Mouse (Mus musculus): ENCODE measurements around the gene Sorbs1. TPM values are rescaled to one million over a fixed set of nuclear protein-coding genes. Genes with fewer than 3 reads are reported as not detected.

Gene Sorbs1
- polyA plus RNA-seq, 1 experiment from 2014 or later, result 68.9 TPM

DNA sequence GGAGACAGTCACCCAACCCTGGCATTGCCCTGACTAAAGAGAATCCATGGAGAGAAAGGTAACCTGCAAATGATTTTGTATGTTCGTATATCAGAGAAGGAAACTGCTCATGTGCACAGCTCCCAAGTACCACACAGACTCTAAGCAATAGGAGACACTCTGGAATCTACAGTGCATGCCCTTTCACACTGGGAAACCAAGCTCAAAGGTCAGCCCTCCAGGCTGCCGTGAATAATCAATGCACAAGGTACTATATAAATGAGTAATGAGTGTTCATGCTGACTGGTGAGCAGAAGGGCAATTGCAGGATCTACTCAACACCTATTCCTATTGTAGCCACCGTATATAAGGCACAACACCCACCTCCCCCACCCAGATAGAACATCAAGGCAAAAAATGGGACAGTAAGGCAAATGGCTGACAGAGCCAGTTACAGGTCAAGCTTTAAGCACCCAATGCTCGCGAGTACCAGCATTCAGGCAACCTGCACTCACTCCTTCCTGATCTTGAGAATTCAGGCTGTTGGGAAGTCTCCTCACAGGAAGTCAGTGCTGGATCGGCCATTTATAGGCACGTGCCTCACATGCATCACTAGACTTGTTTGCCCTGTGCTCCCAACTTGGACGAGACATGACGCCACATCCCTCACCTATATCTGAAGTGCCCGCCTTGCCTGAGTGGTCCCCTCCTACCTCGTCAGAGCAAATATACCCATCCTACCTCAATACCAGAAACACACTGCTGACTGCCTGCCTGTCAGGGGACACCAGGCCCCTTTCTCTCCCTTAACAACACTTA is 13.4 kb downstream of the Sorbs1 start:
- DNase-seq (ENCODE audit: low read depth, low spot score), result no peak
- no peak for ATAC-seq
- in situ Hi-C loops (cut with MboI; ENCODE audit: low pct_unique_long_range_greater_than_20kb), result no loop called here
- H3K27me3 ChIP-seq, result no peaks in the 10 kb centered on the region
- ChIA-PET POLR2A (no interaction called here), CTCF (no interaction called here)
- TF ChIP-seq CTCF (IDR thresholded peaks at IDR 0.05), result no peak

DNA sequence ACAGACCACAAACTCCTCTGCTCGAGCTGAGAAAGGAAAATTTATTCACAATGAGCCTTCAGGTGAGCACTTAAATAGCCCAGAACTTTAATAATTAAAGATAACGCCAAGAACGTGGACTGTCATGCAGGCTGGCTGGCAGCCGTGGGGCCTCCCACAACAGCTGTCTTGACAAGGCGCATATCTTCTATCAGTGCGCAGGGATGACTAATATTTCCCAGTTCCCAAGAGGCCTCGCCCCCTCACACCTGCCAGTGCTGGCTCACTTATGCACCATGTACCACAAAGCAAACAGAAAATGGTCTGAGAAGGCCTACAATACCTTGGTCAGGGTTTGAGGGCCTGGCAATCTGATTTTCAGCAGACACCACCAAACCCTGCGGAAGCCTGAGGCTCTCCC is 14.4 kb downstream of the Sorbs1 start:
- ChIA-PET CTCF (interaction anchor here (1.3 kb wide), 1 partner anchor 9 kb away, joined by 3 read pairs; no protein-coding TSS in a partner anchor), POLR2A (no interaction called here)
- DNase-seq (ENCODE audit: low read depth, low spot score) (no peak), ATAC-seq (no peak)
- TF ChIP-seq CTCF (IDR thresholded peaks at IDR 0.05), result no peak
- in situ Hi-C loops (cut with MboI; ENCODE audit: low pct_unique_long_range_greater_than_20kb), result no loop called here
- no peaks in the 10 kb centered on the region for H3K27me3 ChIP-seq

GRCm38 (mm10) chr19:40498162-40498725 is 15.3 kb downstream of the Sorbs1 start:
- ATAC-seq (no peak), DNase-seq (ENCODE audit: low read depth, low spot score) (no peak)
- no peak for TF ChIP-seq CTCF (IDR thresholded peaks at IDR 0.05)
- no peaks in the 10 kb centered on the region for H3K27me3 ChIP-seq
- in situ Hi-C loops (cut with MboI; ENCODE audit: low pct_unique_long_range_greater_than_20kb), result no loop called here
- ChIA-PET POLR2A (interaction anchor here (0.8 kb wide), 1 partner anchor 11 kb away, joined by 5 read pairs; no protein-coding TSS in a partner anchor), CTCF (interaction anchor here (1.3 kb wide), 1 partner anchor 8 kb away, joined by 3 read pairs; no protein-coding TSS in a partner anchor)

DNA sequence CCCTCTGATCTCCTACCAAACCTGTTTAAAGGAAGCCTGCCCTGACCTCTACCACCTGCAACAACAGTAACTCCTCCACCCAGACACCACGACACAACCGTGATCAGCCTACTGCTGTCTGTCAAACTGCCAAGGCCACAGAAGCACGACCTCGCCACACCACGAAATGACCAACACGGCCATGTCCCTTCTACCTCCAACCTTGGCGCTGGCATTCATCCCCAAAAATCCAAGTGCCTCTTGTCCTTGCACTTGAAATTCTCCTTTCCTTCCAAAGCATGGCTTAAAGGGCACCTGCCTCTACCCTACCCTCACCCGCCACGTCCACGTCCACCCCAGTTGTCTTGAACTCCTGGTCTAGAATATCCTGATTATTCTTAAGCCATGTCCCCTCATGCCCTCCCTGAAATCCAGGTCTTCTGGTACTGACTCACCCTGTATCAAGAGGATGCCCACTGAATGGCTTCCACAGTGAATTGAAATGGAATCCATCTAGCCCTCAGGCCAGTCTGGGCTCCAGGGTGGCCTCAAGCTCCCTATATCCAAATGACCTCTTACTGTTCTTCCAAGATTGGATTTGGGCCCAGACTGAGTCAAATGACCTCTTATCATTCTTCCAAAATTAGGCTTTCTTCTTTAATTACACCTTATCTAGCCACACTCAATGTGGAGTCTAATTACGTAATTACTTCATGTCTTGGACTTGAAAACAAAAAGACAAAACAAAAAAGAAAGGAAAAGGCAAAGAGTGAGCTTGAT is 16.9 kb downstream of the Sorbs1 start:
- ChIA-PET POLR2A (no interaction called here), CTCF (no interaction called here)
- DNase-seq (ENCODE audit: low read depth, low spot score) (no peak), ATAC-seq (no peak)
- no peak for TF ChIP-seq CTCF (IDR thresholded peaks at IDR 0.05)
- no peaks in the 10 kb centered on the region for H3K27me3 ChIP-seq
- in situ Hi-C loops (cut with MboI; ENCODE audit: low pct_unique_long_range_greater_than_20kb), result no loop called here

DNA sequence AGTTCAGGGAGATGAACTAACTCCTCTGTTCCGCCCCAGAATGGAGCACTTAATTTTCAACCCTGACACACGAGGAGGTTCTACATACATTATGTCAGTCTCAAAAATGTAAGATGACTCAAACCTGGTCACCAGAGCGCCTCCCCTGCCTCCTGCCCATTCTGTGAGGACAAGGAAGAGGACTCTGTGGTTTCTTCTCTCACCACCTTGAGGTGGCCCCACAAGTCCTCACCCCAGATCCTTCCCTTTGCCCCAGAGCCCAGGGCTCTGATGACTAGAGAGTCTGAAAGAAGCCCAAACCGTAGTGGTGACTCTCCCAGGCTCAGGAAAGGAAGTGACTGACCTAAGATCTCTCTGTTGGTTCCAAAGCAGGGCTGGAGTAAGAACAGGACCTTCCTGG is 17.5 kb downstream of the Sorbs1 start:
- TF ChIP-seq CTCF (IDR thresholded peaks at IDR 0.05), result no peak
- POLR2A ChIA-PET, result no interaction called here

GRCm38 (mm10) chr19:40492902-40493301 is 20.7 kb downstream of the Sorbs1 start:
- TF ChIP-seq CTCF (IDR thresholded peaks at IDR 0.05), result no peak
- CTCF ChIA-PET, result interaction anchor here (1.0 to 4.1 kb wide), 4 partner anchors 11 to 102 kb away, joined by 3 to 14 read pairs (median 4); no protein-coding TSS in a partner anchor
- no peak for DNase-seq (ENCODE audit: low read depth, low spot score)
- in situ Hi-C loops (cut with MboI; ENCODE audit: low pct_unique_long_range_greater_than_20kb), result no loop called here
- ATAC-seq, result no peak
- no peaks in the 10 kb centered on the region for H3K27me3 ChIP-seq
- POLR2A ChIA-PET, result interaction anchor here (1.7 kb wide), 1 partner anchor 20 kb away, joined by 5 read pairs; no protein-coding TSS in a partner anchor

More for the DNA sequence above, 17.5 kb downstream of the Sorbs1 start:
- no peaks in the 10 kb centered on the region for H3K27me3 ChIP-seq
- no peak for DNase-seq (ENCODE audit: low read depth, low spot score)
- CTCF ChIA-PET, result no interaction called here
- in situ Hi-C loops (cut with MboI; ENCODE audit: low pct_unique_long_range_greater_than_20kb), result no loop called here
- no peak for ATAC-seq

DNA sequence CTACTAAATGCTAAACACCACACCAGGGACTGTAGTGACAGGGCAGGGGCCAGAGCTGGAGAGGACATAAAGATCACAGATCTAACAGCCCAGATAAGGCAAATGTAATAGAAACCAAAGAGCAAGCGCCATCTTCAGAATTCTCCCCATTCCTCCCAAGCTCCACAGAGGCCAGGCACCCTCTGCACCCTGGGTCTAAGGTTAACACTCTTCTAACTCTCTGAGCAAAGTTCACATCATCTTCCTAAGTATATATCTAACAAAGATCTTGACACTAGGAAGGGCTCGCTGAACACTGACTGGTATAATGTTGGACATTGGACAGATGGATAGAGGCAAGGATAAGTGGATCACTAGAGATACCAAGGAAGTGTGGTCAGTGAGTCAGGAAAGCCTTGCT is 22.1 kb downstream of the Sorbs1 start:
- in situ Hi-C loops (cut with MboI; ENCODE audit: low pct_unique_long_range_greater_than_20kb), result no loop called here
- H3K27me3 ChIP-seq, result no peaks in the 10 kb centered on the region
- ATAC-seq, result no peak
- ChIA-PET POLR2A (no interaction called here), CTCF (interaction anchor here (1.1 to 4.1 kb wide), 2 partner anchors 12 to 14 kb away, joined by 3 to 14 read pairs; no protein-coding TSS in a partner anchor)
- TF ChIP-seq CTCF (IDR thresholded peaks at IDR 0.05), result no peak
- no peak for DNase-seq (ENCODE audit: low read depth, low spot score)

GRCm38 (mm10) chr19:40490765-40491164 is 22.8 kb downstream of the Sorbs1 start:
- ChIA-PET POLR2A (no interaction called here), CTCF (interaction anchor here (1.0 to 4.1 kb wide), 2 partner anchors 8 to 13 kb away, joined by 3 to 14 read pairs; no protein-coding TSS in a partner anchor)
- DNase-seq (ENCODE audit: low read depth, low spot score) (no peak), ATAC-seq (no peak)
- no peak for TF ChIP-seq CTCF (IDR thresholded peaks at IDR 0.05)
- in situ Hi-C loops (cut with MboI; ENCODE audit: low pct_unique_long_range_greater_than_20kb), result no loop called here
- H3K27me3 ChIP-seq, result no peaks in the 10 kb centered on the region

DNA sequence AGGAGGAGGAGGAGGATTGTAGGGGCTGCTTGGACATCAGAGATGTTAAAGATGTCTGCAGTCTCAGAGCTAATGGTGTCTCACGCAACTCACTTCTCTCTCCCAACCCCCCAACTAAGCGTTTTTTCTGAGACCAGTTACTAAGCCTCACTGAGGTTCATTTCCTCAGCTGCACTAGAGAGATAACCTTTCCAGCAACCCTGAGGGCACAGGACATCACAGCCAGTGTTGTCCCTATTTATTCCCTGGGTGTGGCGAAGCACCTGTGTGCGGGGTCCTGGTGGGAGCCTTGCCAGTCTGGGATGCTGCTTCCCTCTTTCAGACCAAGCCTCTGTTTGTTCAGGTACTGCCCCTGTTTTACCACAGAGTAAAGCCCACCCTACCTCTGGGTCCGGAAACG is 23.9 kb downstream of the Sorbs1 start:
- POLR2A ChIA-PET, result no interaction called here
- DNase-seq (ENCODE audit: low read depth, low spot score) (no peak), ATAC-seq (no peak)
- no peaks in the 10 kb centered on the region for H3K27me3 ChIP-seq
- in situ Hi-C loops (cut with MboI; ENCODE audit: low pct_unique_long_range_greater_than_20kb), result no loop called here
- CTCF ChIA-PET, result interaction anchor here (1.0 kb wide), 1 partner anchor 9 kb away, joined by 3 read pairs; no protein-coding TSS in a partner anchor
- no peak for TF ChIP-seq CTCF (IDR thresholded peaks at IDR 0.05)

GRCm38 (mm10) chr19:40488853-40489454 is 24.6 kb downstream of the Sorbs1 start:
- no peak for TF ChIP-seq CTCF (IDR thresholded peaks at IDR 0.05)
- H3K27me3 ChIP-seq, result no peaks in the 10 kb centered on the region
- ChIA-PET CTCF (interaction anchor here (1.0 to 2.3 kb wide), 3 partner anchors 18 to 53 kb away, joined by 3 to 9 read pairs (median 3); no protein-coding TSS in a partner anchor), POLR2A (no interaction called here)
- in situ Hi-C loops (cut with MboI; ENCODE audit: low pct_unique_long_range_greater_than_20kb), result no loop called here
- ATAC-seq, result no peak
- DNase-seq (ENCODE audit: low read depth, low spot score), result no peak
